Mouse (Mus musculus): ENCODE results near the gene Wfdc13. TPM values are rescaled to one million over a fixed set of nuclear protein-coding genes. Genes with fewer than 3 reads are reported as not detected.

The Wfdc13 gene
- total RNA-seq, 2 experiments from 2014 or later, result not detected

GRCm38 (mm10) chr2:164733259-164733658 lies 48.4 kb downstream of the Wfdc13 start:
- Histone ChIP-seq H3K27ac (no peak overlapping the region), H3K4me3 (no peak overlapping the region)
- no peak for TF ChIP-seq CTCF (IDR thresholded peaks at IDR 0.05)
- intact Hi-C loops (cut with DNase I), result no loop called here
- DNase-seq, result no peak

- H3K27ac ChIP-seq, result no peak overlapping the region
- DNase-seq, result no peak
Observed at GRCm38 (mm10) chr2:164734839-164735238, 49.9 kb downstream of the Wfdc13 start.

DNA sequence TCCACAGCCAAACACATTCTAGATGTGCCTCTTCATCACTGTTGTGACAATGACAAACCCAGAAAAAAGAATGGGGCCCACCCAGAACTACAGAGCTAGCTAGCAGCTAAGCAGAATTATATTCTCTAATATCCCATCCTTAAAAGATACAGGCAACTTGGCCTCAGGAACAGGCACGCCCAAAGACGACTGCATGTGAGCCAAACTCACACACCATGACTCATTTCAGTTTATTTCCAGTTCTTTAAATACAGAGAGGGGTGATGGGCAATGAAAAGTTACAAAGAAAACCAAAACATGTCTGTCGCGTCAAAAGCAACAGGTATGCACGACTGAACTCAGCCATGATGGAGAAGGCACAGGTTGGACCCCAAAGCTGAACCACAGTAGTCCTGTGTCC lies 50.5 kb downstream of the Wfdc13 start:
- no peak for DNase-seq
- no peak overlapping the region for H3K27ac ChIP-seq
- no peak for TF ChIP-seq CTCF (IDR thresholded peaks at IDR 0.05)
- intact Hi-C loops (cut with DNase I), result no loop called here
- H3K4me3 ChIP-seq, result no peak overlapping the region

More at GRCm38 (mm10) chr2:164734839-164735238, 49.9 kb downstream of the Wfdc13 start:
- no peak overlapping the region for H3K4me3 ChIP-seq
- no peak for TF ChIP-seq CTCF (IDR thresholded peaks at IDR 0.05)
- intact Hi-C loops (cut with DNase I), result no loop called here

Other genes with a start within 250 kb of the Wfdc13 start
- gene Sdc4, start 241.2 kb upstream of the Wfdc13 start, total RNA-seq (2021), result 10 to 100 TPM; 39.8 to 95.4 TPM
- gene Sys1, start 228.1 kb upstream of the Wfdc13 start, total RNA-seq (2021), result 10 to 100 TPM; 21.7 to 24.7 TPM
- 1 to 10 TPM; 7.6 to 9.4 TPM for gene Gm20458, start 224.1 kb upstream of the Wfdc13 start, total RNA-seq (2021)
- not detected for gene Trp53tg5, start 211.4 kb upstream of the Wfdc13 start, total RNA-seq (2021)
- gene Dbndd2, start 199.0 kb upstream of the Wfdc13 start, total RNA-seq (2021), result 10 to 100 TPM; 12.9 to 25.5 TPM
- 10 to 100 TPM; 27.2 to 33.5 TPM for gene Pigt, start 187.6 kb upstream of the Wfdc13 start, total RNA-seq (2021)
- not detected for gene Wfdc2, start 122.7 kb upstream of the Wfdc13 start, total RNA-seq (2021)
- not detected for gene Spint3, start 111.6 kb upstream of the Wfdc13 start, total RNA-seq (2021)
- not detected for gene Wfdc6a, start 99.7 kb upstream of the Wfdc13 start, total RNA-seq (2021)
- gene Eppin, start 91.5 kb upstream of the Wfdc13 start, total RNA-seq (2021), result not detected
- not detected for gene Wfdc6b, start 71.6 kb upstream of the Wfdc13 start, total RNA-seq (2021)
- not detected for gene Wfdc8, start 71.5 kb upstream of the Wfdc13 start, total RNA-seq (2021)
- gene Wfdc16, start 46.3 kb upstream of the Wfdc13 start, total RNA-seq (2021), result not detected
- gene Wfdc10, start 29.1 kb upstream of the Wfdc13 start, total RNA-seq (2021), result not detected
- gene Wfdc9, start 28.5 kb upstream of the Wfdc13 start, total RNA-seq (2021), result not detected
- gene Wfdc11, start 11.0 kb upstream of the Wfdc13 start, total RNA-seq (2021), result not detected
- not detected for gene Spint4, start 13.4 kb downstream of the Wfdc13 start, total RNA-seq (2021)
- gene Spint5, start 30.2 kb downstream of the Wfdc13 start, total RNA-seq (2021), result not detected
- gene Wfdc3, start 60.8 kb downstream of the Wfdc13 start, total RNA-seq (2021), result not detected
- 10 to 100 TPM; 18.5 to 19.4 TPM for gene Dnttip1, start 60.9 kb downstream of the Wfdc13 start, total RNA-seq (2021)
- gene Ube2c, start 84.8 kb downstream of the Wfdc13 start, total RNA-seq (2021), result under 1 TPM; 0.20 to 0.33 TPM
- over 10,000 TPM; 14,820 to 17,621 TPM for gene Tnnc2, start 94.9 kb downstream of the Wfdc13 start, total RNA-seq (2021)
- 10 to 100 TPM; 20.6 to 25.6 TPM for gene Snx21, start 100.7 kb downstream of the Wfdc13 start, total RNA-seq (2021)
- 1 to 10 TPM; 7.9 to 8.6 TPM for gene Acot8, start 119.8 kb downstream of the Wfdc13 start, total RNA-seq (2021)
- 1 to 10 TPM; 1.2 to 1.4 TPM for gene Zswim3, start 120.0 kb downstream of the Wfdc13 start, total RNA-seq (2021)
- 1 to 10 TPM; 4.6 to 4.9 TPM for gene Zswim1, start 137.6 kb downstream of the Wfdc13 start, total RNA-seq (2021)
- gene Spata25, start 143.4 kb downstream of the Wfdc13 start, total RNA-seq (2021), result under 1 TPM in 1 of 2 experiments, not detected in 1; 0.84 TPM
- 10 to 100 TPM; 50.2 to 58.1 TPM for gene Ctsa, start 147.8 kb downstream of the Wfdc13 start, total RNA-seq (2021)
- 10 to 100 TPM; 31.1 to 37.0 TPM for gene Neurl2, start 148.3 kb downstream of the Wfdc13 start, total RNA-seq (2021)
- 10 to 100 TPM; 11.4 to 20.1 TPM for gene Pltp, start 172.6 kb downstream of the Wfdc13 start, total RNA-seq (2021)
- gene Pcif1, start 194.2 kb downstream of the Wfdc13 start, total RNA-seq (2021), result 10 to 100 TPM; 25.6 TPM
- gene Zfp335, start 226.7 kb downstream of the Wfdc13 start, total RNA-seq (2021), result 10 to 100 TPM in 1 of 2 experiments, 1 to 10 TPM in 1; 9.7 to 10.5 TPM